Mouse (Mus musculus) myocyte (in vitro differentiated cells): ENCODE measurements around the gene Tmigd1. TPM values are rescaled to one million over a fixed set of nuclear protein-coding genes. Genes with fewer than 3 reads are reported as not detected.

ENCODE experiments used
- H3K27me3 ChIP-seq: one replicate; pipeline ENCODE4 v1.6.1; 2011; ENCODE audit not compliant: control insufficient read depth, insufficient read depth, insufficient read length
- H3K36me3 ChIP-seq: one replicate; pipeline ENCODE4 v1.6.1; 2011; ENCODE audit not compliant: control insufficient read depth, insufficient read depth
- H3K4me2 ChIP-seq: one replicate; pipeline ENCODE4 v1.6.1; 2011; ENCODE audit warnings: low read depth, control low read depth
- H3K4me3 ChIP-seq: one replicate; pipeline ENCODE4 v1.5.1; 2011; ENCODE audit warnings: mild to moderate bottlenecking, control low read depth, moderate library complexity
- H3K79me2 ChIP-seq: one replicate; pipeline ENCODE4 v1.6.1; 2011; ENCODE audit not compliant: control insufficient read depth, insufficient read depth
- H3ac ChIP-seq: one replicate; pipeline ENCODE4 v1.6.1; 2011; ENCODE audit not compliant: control insufficient read depth, insufficient read length
- CEBPB ChIP-seq: IDR thresholded peaks from 2 replicates; pipeline ENCODE4 v1.6.1; 2011; ENCODE audit warnings: mild to moderate bottlenecking, moderate library complexity; ENCODE audit not compliant: poor library complexity, insufficient read depth, severe bottlenecking
- E2F4 ChIP-seq: IDR thresholded peaks from one replicate; pipeline ENCODE4 v1.6.1; 2011; ENCODE audit warnings: mild to moderate bottlenecking, control low read depth, moderate library complexity; ENCODE audit not compliant: insufficient read depth
- MAX ChIP-seq: IDR thresholded peaks from one replicate; pipeline ENCODE4 v1.6.1; 2011; ENCODE audit warnings: low read depth, mild to moderate bottlenecking, control low read depth
- MYOD1 ChIP-seq, 3 experiments: IDR thresholded peaks; one replicate each; pipeline ENCODE4 v1.6.1; 2011; ENCODE audit warnings: control low read depth in 2 of 3, low read depth in 2 of 3, mild to moderate bottlenecking in 2 of 3, moderate library complexity in 1 of 3; ENCODE audit not compliant: insufficient read length in 2 of 3, control insufficient read depth in 1 of 3
- MYOG ChIP-seq, 3 experiments: IDR thresholded peaks; one replicate each; pipeline ENCODE4 v1.6.1; 2011; ENCODE audit warnings: control low read depth in 2 of 3, low read depth in 2 of 3, mild to moderate bottlenecking in 2 of 3; ENCODE audit not compliant: insufficient read length in 2 of 3, control insufficient read depth in 1 of 3, insufficient read depth in 1 of 3
- POLR2A ChIP-seq: IDR thresholded peaks from one replicate; pipeline ENCODE4 v1.6.1; 2011; ENCODE audit warnings: low read depth, mild to moderate bottlenecking, control low read depth, moderate library complexity; ENCODE audit not compliant: insufficient read length
- POLR2AphosphoS2 ChIP-seq: IDR thresholded peaks from one replicate; pipeline ENCODE4 v1.6.1; 2011; ENCODE audit warnings: low read depth, control low read depth; ENCODE audit not compliant: insufficient read length
- REST ChIP-seq: IDR thresholded peaks from one replicate; pipeline ENCODE4 v1.6.1; 2011; ENCODE audit warnings: mild to moderate bottlenecking, control low read depth, moderate library complexity; ENCODE audit not compliant: insufficient read depth, insufficient read length
- SRF ChIP-seq: IDR thresholded peaks from one replicate; pipeline ENCODE4 v1.6.1; 2011; ENCODE audit warnings: low read depth; ENCODE audit not compliant: control insufficient read depth, insufficient read length
- TCF12 ChIP-seq: IDR thresholded peaks from one replicate; pipeline ENCODE4 v1.6.1; 2011; ENCODE audit warnings: mild to moderate bottlenecking, control low read depth; ENCODE audit not compliant: poor library complexity, insufficient read depth, severe bottlenecking
- TCF3 ChIP-seq: IDR thresholded peaks from one replicate; pipeline ENCODE4 v1.6.1; 2011; ENCODE audit warnings: low read depth, control low read depth; ENCODE audit not compliant: insufficient read length
- USF1 ChIP-seq: IDR thresholded peaks from one replicate; pipeline ENCODE4 v1.6.1; 2011; ENCODE audit warnings: low read depth, mild to moderate bottlenecking, control low read depth, moderate library complexity
- polyA plus RNA-seq: library from polyadenylated mRNA; unstranded; fragments of >200 nt; fragmentation: generic; extraction: Trizol; gene quantifications from one replicate; pipeline ENCODE4 v1.2.1, GENCODE M21; 2012; ENCODE audit warnings: missing spikeins

The Tmigd1 gene
- polyA plus RNA-seq, 1 experiment: not detected

GRCm38 (mm10) chr11:76879816-76880215, 22.1 kb upstream of the Tmigd1 start:
- Histone ChIP-seq H3ac (no peak overlapping the region), H3K27me3 (no peaks in the 10 kb centered on the region), H3K79me2 (no peaks in the 10 kb centered on the region), H3K4me3 (no peak overlapping the region), H3K4me2 (no peak overlapping the region), H3K36me3 (no peaks in the 10 kb centered on the region)
- no peak for TF ChIP-seq MAX
- TF ChIP-seq CEBPB: no peak
- no peak for TF ChIP-seq TCF3
- no peak for TF ChIP-seq POLR2AphosphoS2
- no peak for TF ChIP-seq TCF12
- TF ChIP-seq MYOG (IDR thresholded peaks at IDR 0.05; ENCODE audit: control insufficient read depth in 1 of 3, insufficient read depth in 1 of 3, insufficient read length in 2 of 3, low read depth in 2 of 3): no peak
- no peak for TF ChIP-seq MYOD1 (IDR thresholded peaks at IDR 0.05; ENCODE audit: control insufficient read depth in 1 of 3, insufficient read length in 2 of 3, low read depth in 2 of 3)
- TF ChIP-seq USF1: no peak
- TF ChIP-seq E2F4: no peak
- TF ChIP-seq SRF: no peak
- TF ChIP-seq REST: no peak
- no peak for TF ChIP-seq POLR2A

DNA sequence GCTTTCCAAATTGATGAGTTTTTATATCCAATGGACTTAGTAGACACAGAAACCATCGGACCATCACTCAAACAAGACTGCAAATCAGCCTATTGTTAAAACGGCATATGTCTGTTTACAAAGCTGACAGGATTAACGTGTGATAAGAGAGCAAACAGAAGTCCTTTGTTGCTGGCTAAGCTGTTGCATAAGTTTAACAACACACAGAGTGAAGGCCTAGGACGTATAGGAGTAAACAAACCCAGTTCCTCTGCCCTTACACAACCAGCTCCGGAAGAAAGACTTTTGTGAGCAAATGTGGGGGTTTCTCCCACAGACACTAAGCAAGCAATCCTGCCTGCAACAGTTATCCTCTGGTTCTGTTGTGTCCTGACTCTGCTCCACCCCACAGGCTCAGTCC, 17.5 kb upstream of the Tmigd1 start:
- TF ChIP-seq TCF3 (no peak), SRF (no peak), USF1 (no peak), REST (no peak), MYOD1 (IDR thresholded peaks at IDR 0.05; ENCODE audit: control insufficient read depth in 1 of 3, insufficient read length in 2 of 3, low read depth in 2 of 3) (no peak), CEBPB (no peak), MYOG (IDR thresholded peaks at IDR 0.05; ENCODE audit: control insufficient read depth in 1 of 3, insufficient read depth in 1 of 3, insufficient read length in 2 of 3, low read depth in 2 of 3) (no peak), POLR2AphosphoS2 (no peak), E2F4 (no peak), TCF12 (no peak), POLR2A (no peak), MAX (no peak)

DNA sequence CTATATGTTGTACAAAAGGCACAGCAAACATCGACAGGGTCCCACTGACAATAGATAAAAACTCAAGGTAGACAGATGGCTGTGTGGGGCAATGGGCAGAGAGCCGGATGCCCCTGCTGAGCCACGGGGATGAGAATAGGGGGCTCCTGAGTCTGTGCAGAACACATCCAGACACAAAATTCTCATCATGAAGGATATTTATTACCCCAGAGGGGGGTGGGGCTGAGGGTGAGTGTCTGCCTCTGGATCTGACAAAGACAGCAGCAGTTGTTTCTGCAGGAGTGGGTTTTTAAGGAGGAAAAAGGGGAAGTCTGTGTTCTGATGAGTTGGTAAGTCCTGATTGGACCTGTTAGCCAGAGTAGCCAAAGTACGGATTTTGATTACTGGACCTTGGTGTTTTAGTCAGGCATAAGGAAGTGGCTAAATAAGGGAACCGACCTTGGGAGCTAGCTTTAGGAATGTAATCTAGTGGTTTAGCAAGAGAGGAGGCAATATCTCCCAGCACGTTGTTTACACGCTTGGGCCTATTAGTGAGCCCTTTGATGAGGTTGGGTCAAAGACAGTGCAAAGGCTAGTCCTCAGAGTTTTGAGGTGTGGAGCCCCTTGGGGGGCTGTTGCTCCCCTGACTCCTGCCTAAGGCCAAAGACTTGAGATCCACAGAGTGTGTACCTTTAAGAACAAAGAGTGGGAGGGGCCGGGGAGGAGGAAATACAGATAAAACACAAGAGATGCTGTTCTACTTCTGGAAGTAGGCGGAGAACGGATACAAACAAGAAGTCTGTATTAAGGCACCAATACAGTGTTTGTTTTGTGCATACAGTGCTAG, 12.4 kb upstream of the Tmigd1 start:
- Histone ChIP-seq H3K79me2 (no peaks in the 10 kb centered on the region), H3K4me2 (no peak overlapping the region)

More for the DNA sequence above, 17.5 kb upstream of the Tmigd1 start:
- no peaks in the 10 kb centered on the region for H3K36me3 ChIP-seq
- H3K4me2 ChIP-seq: no peak overlapping the region
- H3K27me3 ChIP-seq: no peaks in the 10 kb centered on the region
- no peak overlapping the region for H3ac ChIP-seq
- H3K79me2 ChIP-seq: no peaks in the 10 kb centered on the region
- H3K4me3 ChIP-seq: no peak overlapping the region

DNA sequence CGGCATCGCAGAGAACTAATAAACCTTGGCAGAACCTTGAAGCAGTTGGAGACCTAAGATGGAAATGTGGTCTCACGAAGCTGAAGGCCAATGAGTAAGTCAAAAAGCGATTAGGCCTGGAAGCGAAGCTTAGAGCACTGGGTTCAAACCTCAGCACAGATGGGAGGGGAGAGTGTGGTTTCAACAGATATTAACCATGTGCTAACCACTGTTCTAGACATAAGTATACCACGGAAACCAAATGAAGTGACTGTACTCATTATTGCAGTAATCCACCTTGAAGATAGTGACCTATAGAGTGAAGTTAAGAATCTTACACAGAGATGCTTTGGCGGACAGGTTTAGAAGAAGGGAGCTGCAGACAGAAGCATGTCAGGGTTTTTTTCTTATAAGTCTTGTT, 10.8 kb upstream of the Tmigd1 start:
- H3K36me3 ChIP-seq: no peaks in the 10 kb centered on the region
- no peak overlapping the region for H3ac ChIP-seq
- H3K4me2 ChIP-seq: no peak overlapping the region
- H3K27me3 ChIP-seq: no peaks in the 10 kb centered on the region
- no peaks in the 10 kb centered on the region for H3K79me2 ChIP-seq
- TF ChIP-seq MYOG (IDR thresholded peaks at IDR 0.05; ENCODE audit: control insufficient read depth in 1 of 3, insufficient read depth in 1 of 3, insufficient read length in 2 of 3, low read depth in 2 of 3) (no peak), REST (no peak), POLR2A (no peak), SRF (no peak), E2F4 (no peak), TCF3 (no peak), USF1 (no peak), CEBPB (no peak), MAX (no peak), TCF12 (no peak), POLR2AphosphoS2 (no peak)
- no peak overlapping the region for H3K4me3 ChIP-seq

More for the DNA sequence above, 12.4 kb upstream of the Tmigd1 start:
- no peaks in the 10 kb centered on the region for H3K36me3 ChIP-seq
- no peaks in the 10 kb centered on the region for H3K27me3 ChIP-seq
- no peak for TF ChIP-seq TCF3
- TF ChIP-seq CEBPB: no peak
- no peak for TF ChIP-seq MYOD1 (IDR thresholded peaks at IDR 0.05; ENCODE audit: control insufficient read depth in 1 of 3, insufficient read length in 2 of 3, low read depth in 2 of 3)
- TF ChIP-seq REST: no peak
- no peak for TF ChIP-seq MAX
- TF ChIP-seq POLR2AphosphoS2: no peak
- TF ChIP-seq USF1: no peak
- TF ChIP-seq POLR2A: no peak
- no peak for TF ChIP-seq TCF12
- no peak for TF ChIP-seq E2F4
- TF ChIP-seq SRF: no peak
- TF ChIP-seq MYOG (IDR thresholded peaks at IDR 0.05; ENCODE audit: control insufficient read depth in 1 of 3, insufficient read depth in 1 of 3, insufficient read length in 2 of 3, low read depth in 2 of 3): no peak
- no peak overlapping the region for H3ac ChIP-seq
- no peak overlapping the region for H3K4me3 ChIP-seq
